Mouse (Mus musculus): Measurements from ENCODE around the gene Tspan15.

Gene Tspan15

DNA sequence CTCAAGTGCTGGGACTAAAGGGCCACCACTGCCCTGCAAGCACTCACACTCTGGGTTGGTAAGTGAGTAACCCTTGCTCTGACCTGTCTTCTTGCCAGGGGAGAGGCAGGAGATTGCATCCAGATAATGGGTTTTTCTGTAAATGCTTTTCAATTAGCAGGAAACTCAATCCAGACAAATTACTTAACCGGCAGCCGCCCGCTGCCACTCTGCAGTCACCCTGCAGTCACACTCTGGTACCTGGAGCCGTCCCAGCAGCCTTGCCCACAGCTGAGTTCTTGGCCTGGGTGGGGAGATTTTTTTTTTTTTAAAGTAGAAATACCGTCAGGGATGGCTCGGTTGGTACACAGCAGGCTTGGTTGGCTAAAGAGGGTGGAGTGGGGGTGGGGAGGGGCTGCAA lies 2.9 kb downstream of the Tspan15 start:
- DNase-seq (ENCODE audit: low read depth, low spot score), result no peak

DNA sequence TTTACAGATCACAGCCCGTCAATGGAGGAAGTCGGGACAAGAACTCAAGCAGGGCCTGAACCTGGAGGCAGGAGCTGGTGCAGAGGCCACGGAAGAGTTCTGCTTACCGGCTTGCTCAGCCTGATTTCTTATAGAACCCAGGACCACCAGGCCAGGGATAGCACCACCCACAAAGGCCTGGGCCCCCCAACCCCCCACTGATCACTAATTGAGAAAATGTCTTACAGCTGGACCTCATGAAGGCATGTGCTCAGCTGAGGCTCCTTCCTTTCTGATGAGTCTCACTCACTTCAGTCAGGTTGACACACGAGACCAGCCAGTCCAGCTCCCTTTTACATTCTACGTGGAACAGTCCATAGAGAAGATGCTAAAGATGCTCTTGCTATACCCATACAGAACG lies 5.2 kb downstream of the Tspan15 start:
- no peak for DNase-seq (ENCODE audit: low read depth, low spot score)

DNA sequence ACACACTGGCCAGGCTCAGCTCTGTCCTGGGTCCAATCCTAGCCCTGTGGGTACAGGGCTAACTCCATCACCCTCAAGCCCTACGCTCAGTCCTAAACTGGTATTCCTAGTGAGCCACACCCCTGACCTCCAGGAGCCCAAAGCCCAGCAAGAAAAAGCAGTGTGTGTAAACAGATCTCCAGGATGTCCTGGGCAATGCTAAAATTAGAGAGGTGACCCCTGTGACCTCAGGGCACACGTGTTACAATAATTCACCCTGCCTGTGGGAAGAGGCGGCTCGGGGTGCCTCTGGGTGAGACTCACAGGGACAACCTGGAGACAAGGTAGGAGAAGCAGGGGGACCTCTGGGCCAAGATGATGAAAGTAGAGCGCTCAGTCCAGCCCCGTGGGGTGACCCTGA lies 6.8 kb downstream of the Tspan15 start:
- DNase-seq (ENCODE audit: low read depth, low spot score), result no peak

DNA sequence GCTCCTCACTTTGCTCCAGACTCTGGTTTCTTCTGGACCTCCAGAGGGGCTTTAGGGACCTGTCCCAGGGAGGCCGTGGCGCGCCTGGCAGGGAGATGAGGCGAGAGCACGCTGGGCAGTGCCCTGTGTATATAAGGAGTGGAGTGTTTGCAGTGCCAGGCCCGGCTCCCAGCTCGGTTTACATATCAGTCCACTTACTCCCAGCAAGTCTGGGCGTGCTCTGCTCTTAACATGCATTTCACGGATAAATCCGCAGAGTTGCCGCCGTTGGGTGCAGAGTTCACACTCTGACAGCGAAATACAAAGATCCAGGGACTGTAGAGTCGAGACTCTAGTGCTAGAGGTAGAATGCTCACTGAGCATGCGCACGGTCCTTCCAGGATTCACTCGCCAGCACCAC lies 8.3 kb downstream of the Tspan15 start:
- no peak for DNase-seq (ENCODE audit: low read depth, low spot score)

DNA sequence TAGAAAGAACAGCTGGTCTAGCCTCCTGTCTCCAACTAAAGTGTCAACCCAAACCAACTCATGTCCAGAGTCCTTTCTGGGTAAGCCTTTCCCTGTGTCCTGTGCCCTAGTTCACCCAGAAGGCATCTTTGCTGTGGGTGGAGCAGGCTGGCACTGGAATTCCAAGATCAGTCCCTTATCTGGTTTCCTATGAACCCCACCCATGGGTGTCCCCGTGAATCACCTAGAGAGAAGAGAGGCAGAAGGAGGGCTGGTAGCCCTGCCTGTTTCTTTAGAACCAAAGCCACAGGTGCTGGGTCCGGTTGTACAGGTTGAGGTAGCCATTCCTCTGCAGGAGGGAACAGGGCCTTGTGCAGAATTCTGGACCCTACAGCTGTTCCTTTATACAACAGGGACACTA lies 9.4 kb downstream of the Tspan15 start:
- DNase-seq (ENCODE audit: low read depth, low spot score), result no peak

DNA sequence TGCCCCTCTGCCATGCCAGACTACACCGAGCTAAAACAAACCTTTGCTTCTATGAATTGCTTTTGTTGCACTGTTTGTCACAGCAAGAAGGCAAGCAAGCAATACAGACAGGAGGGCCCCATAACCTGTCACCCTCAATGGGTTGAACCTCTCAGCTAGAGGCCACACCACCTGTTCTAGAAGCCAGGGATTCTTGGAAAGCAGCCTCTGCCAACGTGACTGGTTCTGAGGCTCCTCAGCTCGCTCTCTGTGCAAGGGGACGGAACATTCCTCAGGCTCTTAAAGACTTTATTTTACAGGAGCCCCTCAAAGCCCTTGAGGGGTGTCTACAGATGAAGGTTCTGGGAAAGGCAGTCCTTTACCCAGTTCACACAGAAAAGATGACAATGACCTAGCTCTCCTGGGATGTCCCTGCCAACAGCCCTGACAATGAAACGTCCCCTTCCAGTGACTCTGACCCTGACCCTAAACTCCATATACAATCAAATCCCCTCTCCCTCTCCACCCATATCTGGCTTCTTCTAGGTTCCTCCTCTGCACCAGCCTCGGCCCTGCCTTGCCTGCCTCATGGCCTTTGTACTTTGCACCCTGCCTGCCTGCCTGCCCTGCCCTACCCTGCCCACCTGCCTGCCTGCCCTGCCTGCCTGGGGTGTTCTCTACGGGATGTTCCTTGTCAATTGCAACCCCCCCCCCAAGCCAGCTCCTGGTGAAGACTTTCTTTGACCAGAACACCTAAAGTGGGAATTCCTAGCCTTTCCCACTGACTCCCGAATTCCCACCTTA lies 10.1 kb downstream of the Tspan15 start:
- DNase-seq (ENCODE audit: low read depth, low spot score), result no peak

DNA sequence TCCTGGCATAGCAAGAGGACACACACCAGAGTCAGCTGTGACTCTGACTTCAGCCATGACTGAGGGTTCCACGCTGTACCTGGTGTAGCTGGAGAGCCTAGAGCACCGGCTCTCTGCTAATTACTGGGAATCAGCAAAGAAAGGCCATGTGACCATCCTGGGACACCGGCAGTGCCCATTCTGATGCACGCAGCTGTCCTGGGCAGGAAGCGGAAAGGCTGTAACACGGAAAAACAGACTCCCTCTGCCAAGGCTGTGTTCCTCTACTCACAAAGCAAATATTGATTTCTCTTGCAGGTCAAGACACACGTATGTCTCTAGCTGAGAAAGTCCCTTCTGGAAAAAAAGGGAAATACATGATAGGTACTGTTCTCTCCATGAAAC lies 12.3 kb downstream of the Tspan15 start:
- no peak for DNase-seq (ENCODE audit: low read depth, low spot score)

DNA sequence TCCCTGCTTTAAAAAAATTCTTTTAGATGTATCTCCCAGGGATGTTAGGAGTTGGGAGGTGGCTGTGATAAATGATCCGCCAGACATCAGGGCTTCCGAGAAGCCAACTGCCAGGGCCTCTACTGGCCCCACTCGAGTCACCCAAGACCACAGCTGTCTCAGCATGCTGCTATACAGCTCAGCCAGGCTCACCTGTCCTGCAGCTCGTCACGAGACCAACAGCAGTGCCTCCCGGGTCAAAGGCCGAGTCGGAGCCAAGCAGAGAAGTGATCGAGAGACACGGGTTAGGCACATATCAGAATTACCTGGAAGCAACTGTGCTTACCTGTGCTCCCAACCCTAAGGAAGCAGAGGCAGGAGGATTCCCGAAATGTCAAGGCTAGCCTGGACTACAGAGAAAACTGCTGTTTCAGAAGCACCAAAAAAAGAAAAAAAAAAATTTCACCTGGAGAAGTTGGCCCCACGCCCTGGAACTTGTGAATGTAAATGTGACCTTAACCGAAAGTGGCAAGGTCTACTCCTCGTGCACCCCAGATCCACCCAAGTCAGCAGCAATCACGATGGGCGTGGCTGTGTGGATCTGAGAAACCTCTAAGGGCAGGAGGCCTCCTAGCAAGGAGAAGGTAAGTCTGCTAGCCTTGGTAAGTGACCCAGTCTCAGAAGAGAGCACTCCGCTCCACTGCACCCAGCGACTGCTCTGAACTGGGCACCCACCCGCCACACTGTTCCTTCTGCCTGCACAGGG lies 12.8 kb downstream of the Tspan15 start:
- DNase-seq (ENCODE audit: low read depth, low spot score), result no peak

DNA sequence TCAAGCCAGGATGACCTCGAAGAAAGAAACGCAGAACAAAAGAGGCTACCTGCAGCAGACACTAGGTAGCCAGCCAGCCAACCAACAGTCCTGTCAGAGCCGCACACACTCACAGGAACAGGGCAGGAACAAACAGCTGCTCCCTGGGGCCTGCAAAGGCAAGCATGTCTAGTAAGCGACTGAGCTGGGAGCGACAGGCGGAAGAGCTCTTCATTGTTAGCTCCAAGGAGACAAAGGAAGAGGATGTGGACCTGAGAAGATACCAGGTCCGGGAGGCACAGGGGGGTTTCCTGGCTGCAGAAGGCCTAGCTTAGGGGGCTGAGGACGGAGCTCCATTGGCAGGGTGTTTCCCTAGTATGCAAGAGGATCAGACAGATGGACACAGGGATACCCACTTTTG lies 13.9 kb downstream of the Tspan15 start:
- DNase-seq (ENCODE audit: low read depth, low spot score), result no peak

DNA sequence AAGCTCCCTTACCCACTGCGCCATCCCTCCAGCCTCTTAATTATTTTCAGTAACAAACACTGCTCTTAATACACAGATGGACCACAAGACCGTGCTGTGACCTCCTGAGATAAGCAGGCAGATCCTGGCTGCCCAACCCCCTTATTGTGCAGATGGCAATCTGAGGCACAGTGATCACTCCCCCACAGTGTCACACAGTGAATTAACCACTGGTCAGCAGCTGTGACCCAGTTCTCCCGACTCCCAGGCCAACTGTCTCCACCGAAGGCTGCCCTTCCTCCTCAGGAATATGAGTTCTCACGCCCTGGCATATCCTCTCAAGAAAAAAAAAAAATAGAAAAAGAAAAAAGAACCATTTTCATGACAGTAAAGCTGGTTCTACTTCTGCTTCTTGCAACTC lies 14.5 kb downstream of the Tspan15 start:
- no peak for DNase-seq (ENCODE audit: low read depth, low spot score)

DNA sequence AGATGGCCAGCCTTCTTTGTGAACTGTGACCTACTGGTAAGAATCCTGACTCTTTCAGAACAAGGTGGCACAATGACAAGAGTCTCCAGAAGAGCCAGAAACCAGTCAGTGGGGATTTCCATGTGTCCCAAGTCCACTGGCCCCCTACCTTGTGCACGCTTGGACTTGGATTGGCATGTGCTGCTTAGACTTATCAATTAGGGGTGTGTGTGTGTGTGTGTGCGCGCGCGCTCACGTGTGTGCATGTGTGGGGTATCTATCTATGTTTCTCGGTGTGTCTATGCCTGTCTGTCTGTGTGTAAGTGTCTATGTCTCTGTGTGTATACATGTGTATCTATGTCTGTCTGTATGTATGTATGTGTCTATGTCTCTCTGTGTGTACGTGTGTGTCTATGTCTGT lies 15.4 kb downstream of the Tspan15 start:
- no peak for DNase-seq (ENCODE audit: low read depth, low spot score)

DNA sequence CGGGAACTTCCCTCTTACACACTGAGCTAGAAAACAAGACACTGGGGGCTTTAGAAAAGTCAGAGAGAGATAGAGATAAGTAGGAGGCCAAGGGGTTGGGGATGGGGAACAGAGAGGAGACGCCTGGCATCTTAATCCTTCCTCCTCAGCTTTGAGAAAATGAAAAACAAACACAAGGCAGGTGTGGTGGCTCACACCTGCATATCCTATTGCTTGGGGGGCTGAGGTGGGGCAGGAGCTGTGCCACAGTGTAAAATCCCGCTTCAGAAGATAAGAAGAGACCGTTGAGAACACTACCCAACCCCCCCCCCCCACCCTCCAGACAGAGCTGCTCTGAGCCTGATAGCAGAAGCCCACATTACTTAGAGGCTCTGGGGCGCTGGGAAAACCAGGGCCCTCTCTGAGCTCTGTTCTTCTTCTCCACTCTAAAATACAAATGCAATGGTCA lies 15.9 kb downstream of the Tspan15 start:
- no peak for DNase-seq (ENCODE audit: low read depth, low spot score)

DNA sequence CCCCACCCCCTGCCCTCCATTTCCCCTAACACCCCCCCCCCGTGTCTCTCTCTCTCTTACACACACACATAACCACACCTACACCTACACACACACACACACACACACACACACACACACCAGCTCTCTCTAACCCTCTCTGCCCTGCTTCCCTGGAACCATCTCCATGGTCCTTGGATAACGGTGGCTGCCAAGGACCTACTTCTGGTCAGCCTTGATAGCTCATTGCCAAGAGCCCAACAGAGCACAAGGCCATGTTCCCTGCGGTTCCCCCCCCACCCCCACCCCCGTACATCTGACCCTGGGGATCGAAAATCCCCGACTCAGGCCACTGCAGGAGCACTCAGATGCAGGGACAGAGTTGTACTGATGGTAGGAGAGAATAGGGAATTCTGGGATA lies 19.7 kb downstream of the Tspan15 start:
- no peak for DNase-seq (ENCODE audit: low read depth, low spot score)

DNA sequence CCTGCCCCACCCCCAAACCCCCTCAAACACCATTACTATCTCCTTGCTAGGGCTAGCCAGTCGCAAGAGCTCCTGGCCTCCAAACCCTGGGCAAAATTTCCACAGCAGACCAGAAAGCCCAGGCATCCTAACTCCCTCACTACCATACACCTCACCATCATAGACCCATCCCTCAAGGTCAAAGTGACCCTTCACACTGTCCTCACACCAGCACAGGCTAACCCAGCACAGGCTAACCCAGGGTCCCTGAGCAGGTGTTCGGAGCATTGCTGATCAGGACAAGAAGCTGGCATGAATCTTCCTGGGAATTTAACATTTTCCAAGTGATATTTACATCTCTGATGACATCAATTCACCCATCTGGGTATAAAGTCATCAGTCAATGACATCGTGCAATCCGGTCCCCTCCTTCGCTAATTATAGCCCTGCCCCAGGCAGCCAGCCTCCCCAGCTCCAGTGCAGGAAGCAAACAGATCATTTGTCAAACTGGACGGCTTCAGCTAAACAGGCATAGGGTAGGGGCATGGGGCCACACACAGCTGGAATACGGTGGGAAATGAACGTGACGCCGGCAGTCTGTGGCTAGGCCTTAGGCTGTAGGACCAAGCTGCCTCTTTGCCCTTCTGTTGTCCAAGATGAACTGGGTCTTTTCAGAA lies 22.7 kb downstream of the Tspan15 start:
- no peak for DNase-seq (ENCODE audit: low read depth, low spot score)

DNA sequence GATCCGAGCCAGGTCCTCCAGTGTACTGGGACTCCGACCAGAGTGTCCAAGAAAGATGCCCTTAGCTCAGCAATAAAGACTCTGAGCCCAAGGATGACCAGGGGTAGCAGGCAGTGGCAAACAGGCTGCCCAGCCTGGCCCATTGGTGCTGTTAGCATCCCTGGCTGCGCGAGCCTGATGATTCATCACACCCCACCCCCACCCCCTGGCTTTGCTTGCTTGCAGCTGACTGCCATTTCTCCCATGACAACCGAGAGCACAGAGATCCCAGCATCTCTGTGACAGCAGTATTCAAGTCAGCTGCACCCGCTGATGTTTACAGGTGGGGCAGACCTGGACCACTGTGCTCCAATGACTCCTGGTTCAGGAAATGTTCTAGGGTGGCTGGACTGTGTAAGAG lies 28.5 kb downstream of the Tspan15 start:
- DNase-seq (ENCODE audit: low read depth, low spot score), result no peak

DNA sequence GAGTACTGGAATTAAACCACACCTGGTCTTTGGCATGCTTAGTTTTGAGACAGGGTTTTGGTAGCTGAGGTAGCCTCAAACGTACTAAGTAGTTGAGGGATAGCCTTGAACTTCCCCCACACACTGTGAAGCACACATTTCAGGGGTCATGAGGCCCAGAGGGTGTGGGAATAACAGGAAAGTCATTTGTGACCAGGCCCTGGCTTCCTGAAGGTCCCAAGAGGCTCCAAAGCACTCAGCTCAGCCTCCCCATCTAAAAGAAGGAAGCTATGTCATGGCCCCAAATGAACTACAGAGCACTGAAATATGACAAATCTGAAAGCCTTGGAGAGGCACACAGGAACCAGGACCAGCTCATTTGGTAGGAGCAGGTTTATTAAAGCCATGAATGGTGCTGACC lies 32.2 kb downstream of the Tspan15 start:
- no peak for DNase-seq (ENCODE audit: low read depth, low spot score)

DNA sequence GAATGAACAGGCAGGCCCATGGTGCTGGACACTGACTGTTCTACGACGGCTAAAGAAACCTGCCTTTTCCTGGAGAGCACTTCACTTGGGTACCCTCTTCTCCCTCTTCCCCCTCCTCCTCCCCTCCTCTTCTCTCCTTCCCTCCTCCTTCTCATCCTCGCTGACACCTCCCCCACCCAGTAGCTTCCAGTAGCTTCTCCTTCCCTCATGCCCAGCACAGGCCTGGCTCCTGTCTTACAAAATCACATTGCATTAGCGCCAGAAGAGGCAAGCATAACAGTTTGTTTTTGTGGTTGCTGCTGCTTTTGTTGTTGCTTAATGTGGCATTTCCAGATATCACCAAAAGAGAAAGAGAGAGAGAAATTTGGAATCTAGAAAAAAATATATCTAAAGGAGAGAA lies 33.6 kb downstream of the Tspan15 start:
- no peak for DNase-seq (ENCODE audit: low read depth, low spot score)

DNA sequence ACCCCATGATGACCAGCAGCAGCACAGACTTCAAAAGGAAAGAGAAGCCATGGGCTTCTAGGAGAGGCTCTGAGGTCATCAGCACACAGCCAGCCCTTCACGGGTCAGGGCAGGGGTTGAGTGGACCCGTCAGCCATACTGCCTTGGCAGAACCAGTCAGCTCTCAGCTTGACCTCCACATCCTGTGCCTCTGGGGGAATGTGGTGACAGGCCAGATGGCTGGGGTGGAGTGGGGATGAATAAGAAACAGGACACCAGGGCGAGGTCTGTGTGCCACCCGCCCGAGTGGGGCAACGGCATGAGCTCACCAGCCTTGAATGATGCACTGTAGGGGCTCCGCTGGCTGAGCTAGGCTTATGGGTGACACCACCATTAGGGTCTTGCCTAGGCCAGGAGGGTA lies 35.7 kb downstream of the Tspan15 start:
- DNase-seq (ENCODE audit: low read depth, low spot score), result no peak

DNA sequence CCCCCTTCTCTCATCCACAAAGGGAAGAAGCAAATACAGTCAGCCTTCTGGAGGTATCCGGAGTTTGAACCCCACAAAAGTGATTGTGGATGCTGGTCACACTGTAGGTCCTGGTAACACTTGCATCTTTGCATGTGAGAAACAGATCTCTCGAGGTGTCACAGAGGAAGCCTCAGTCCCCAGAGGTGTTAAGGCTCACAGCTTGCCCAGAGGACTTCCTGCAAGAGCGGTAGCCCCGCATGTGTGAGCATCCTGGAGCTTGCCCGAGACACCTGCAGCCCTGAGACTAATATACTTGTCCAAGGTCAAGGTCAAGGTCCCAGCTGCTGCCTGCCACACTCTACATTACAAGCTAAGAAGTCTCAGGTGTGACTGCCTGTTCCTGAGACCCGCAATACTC lies 36.1 kb downstream of the Tspan15 start:
- DNase-seq (ENCODE audit: low read depth, low spot score), result no peak

DNA sequence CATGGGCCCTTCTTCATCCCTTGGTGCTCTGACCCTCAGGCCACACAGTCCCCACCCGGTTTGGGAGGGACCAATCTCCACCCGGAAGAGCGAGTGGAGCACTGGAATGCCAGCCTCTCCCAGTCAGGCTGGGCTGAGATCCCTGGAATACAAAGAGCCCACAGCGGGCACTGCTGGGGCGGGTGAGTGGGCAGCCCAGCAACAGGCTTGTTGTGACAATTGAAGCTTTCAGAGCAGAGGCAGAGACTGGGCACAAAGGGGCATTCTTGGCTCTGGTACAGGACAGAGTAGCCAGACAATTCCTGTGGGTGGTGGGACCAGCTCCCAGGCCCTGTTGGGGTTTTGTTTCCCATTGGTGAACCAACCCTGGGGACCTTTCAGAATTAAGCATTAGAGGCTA lies 36.6 kb downstream of the Tspan15 start:
- no peak for DNase-seq (ENCODE audit: low read depth, low spot score)

DNA sequence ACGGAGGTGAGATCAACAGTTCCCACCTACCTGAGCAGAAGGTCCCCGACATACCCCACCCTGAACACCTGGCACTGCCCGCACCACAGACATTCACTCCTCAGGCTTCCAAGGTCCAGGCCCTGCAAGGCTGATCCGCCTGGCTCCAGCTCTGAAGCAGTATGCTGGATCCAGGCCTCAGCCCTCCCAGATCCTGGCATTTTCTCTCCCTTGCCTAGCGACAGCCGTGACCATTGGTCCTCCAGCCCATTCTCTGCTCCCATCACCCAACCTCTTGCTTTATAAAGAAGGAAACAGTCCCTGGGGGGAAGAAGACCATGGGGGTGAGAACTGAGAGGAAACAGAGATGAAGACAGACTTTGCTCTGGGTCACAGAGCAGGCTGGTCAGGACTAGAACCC lies 37.0 kb downstream of the Tspan15 start:
- DNase-seq (ENCODE audit: low read depth, low spot score), result no peak

DNA sequence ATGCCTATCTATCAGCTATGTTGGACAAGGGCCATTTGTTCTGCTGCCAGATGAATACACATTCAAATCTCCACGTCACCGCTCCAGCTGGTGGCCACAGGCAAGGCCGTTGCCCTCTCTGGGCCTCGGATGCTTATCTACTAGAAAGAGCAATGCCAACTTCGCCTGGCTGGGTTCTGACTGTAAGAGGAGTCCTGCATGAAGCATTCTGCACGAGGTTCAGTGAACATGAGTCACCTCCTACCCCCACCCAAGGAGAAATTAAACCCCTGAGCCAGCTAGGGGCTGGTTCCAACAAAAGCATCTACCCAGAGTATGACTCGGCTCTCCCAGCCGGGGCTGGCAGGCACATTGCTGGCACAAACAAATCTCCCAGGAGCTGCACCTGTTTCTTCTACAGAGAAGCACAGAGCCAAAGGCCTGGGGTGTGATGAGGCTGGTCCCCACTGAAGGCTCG lies 38.3 kb downstream of the Tspan15 start:
- DNase-seq (ENCODE audit: low read depth, low spot score), result no peak

DNA sequence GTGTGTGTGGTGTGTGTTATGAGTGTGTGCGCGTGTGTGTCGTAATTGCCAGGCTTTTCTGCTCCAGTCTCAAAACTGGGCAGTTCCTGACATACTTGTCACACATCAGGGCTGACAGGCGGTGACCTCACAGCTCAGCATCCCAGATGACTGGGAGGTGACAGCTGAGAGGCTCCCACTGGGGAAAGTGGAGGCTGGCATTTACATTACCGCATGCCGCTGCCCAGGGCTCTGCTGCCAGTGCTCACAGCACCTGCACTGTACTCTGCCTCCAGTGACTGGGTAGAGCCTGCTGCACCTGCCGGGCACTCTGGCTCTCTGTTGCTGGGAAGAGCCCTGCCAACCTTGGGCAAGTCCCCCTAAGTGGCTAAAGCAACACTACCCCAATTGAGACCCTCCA lies 40.2 kb downstream of the Tspan15 start:
- no peak for DNase-seq (ENCODE audit: low read depth, low spot score)
